Mouse (Mus musculus): Measurements from ENCODE around the gene Methig1. TPM values are rescaled to one million over a fixed set of nuclear protein-coding genes. Genes with fewer than 3 reads are reported as not detected.

Methig1 gene
- polyA plus RNA-seq, 1 experiment from 2014 or later, result not detected

- Histone ChIP-seq H3K9ac (ENCODE audit: low read depth, low read length) (peak overlapping the region; percentile 55; the same call in 1 of the 2 replicates), H3K4me1 (replicated peaks; ENCODE audit: control insufficient read depth, insufficient read depth, low read length) (peaks cover 8% of the 10 kb centered on the region; the same call in 1 of the 2 replicates), H3K27me3 (replicated peaks; ENCODE audit: control insufficient read depth, insufficient read depth, low read length) (no peaks in the 10 kb centered on the region), H3K27ac (ENCODE audit: low read depth, low read length) (peak overlapping the region; percentile 98), H3K36me3 (ENCODE audit: control insufficient read depth, insufficient read depth) (peaks cover 83% of the 10 kb centered on the region), H3K9me3 (ENCODE audit: control insufficient read depth) (no peaks in the 10 kb centered on the region), H3K4me2 (replicated peaks; ENCODE audit: low read depth) (peak overlapping the region; percentile 58), H3K4me3 (ENCODE audit: low read depth, low read length) (peak overlapping the region; percentile 35; the same call in 1 of the 2 replicates)
- ATAC-seq, result peak; percentile 35
- TF ChIP-seq CTCF (IDR thresholded peaks at IDR 0.05; ENCODE audit: low read depth), result no peak
- 59% methylated on average over 16 of the region's 16 CpGs for whole genome bisulfite sequencing
Observed at GRCm38 (mm10) chr15:100400592-100401250, 47.8 kb downstream of the Methig1 start.

GRCm38 (mm10) chr15:100401811-100402210 is 48.9 kb downstream of the Methig1 start:
- 95% methylated on average over 4 of the region's 4 CpGs for WGBS
- Histone ChIP-seq H3K27ac (ENCODE audit: low read depth, low read length) (peak overlapping the region; percentile 98), H3K36me3 (ENCODE audit: control insufficient read depth, insufficient read depth) (peaks cover 77% of the 10 kb centered on the region), H3K4me3 (ENCODE audit: low read depth, low read length) (peak overlapping the region; percentile 35), H3K27me3 (replicated peaks; ENCODE audit: control insufficient read depth, insufficient read depth, low read length) (no peaks in the 10 kb centered on the region), H3K9ac (ENCODE audit: low read depth, low read length) (peak overlapping the region; percentile 55; the same call in 1 of the 2 replicates), H3K9me3 (ENCODE audit: control insufficient read depth) (no peaks in the 10 kb centered on the region), H3K4me2 (replicated peaks; ENCODE audit: low read depth) (peak overlapping the region; percentile 58), H3K4me1 (replicated peaks; ENCODE audit: control insufficient read depth, insufficient read depth, low read length) (peaks cover 8% of the 10 kb centered on the region; the same call in 1 of the 2 replicates)
- no peak for TF ChIP-seq CTCF (IDR thresholded peaks at IDR 0.05; ENCODE audit: low read depth)
- no peak for ATAC-seq

DNA sequence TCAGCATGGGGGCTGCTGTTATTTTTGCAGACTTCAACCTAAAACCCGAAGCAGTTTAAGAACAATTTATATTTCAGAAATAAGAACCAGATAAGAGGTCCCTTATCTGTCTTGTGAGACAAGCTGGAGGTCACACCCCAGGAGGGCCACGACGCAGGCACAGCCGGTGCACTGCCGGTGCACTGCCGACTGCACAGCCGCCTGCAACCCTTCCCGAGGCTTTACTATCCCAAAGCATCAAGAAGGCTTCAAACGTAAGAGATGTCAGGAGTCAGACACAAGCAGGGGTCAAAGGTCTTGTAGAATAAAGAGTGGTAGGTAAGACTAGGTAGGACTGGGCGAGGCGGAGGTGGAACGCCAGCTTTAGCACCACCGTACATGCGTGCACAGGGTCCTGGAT is 49.4 kb downstream of the Methig1 start:
- Histone ChIP-seq H3K27ac (ENCODE audit: low read depth, low read length) (peak overlapping the region; percentile 98), H3K4me3 (ENCODE audit: low read depth, low read length) (peak overlapping the region; percentile 35), H3K4me2 (replicated peaks; ENCODE audit: low read depth) (peak overlapping the region; percentile 58), H3K27me3 (replicated peaks; ENCODE audit: control insufficient read depth, insufficient read depth, low read length) (no peaks in the 10 kb centered on the region), H3K9ac (ENCODE audit: low read depth, low read length) (peak overlapping the region; percentile 55), H3K36me3 (ENCODE audit: control insufficient read depth, insufficient read depth) (peaks cover 77% of the 10 kb centered on the region), H3K4me1 (replicated peaks; ENCODE audit: control insufficient read depth, insufficient read depth, low read length) (peaks cover 8% of the 10 kb centered on the region; the same call in 1 of the 2 replicates), H3K9me3 (ENCODE audit: control insufficient read depth) (no peaks in the 10 kb centered on the region)
- no peak for TF ChIP-seq CTCF (IDR thresholded peaks at IDR 0.05; ENCODE audit: low read depth)
- ATAC-seq, result no peak
- WGBS, result 50% methylated on average over 14 of the region's 14 CpGs

DNA sequence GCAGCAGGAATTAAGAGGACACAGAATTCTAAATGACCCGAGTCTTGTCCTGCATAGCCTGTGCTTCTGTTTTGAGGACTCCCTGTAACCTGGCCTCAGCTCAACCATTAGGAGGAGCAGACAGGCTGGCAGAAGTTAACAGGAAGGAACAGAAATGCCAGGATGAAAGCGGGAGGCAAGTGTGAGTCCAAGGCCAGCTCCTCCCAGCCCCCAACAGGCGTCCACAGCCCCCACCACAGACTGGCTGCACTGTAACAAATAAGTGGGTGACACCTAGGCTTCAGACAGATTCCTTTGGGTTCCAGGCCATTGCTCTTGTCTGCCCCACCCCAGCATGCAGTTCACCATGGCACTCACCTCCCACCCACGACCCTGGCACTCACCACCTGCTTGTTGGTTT is 49.8 kb downstream of the Methig1 start:
- no peak for ATAC-seq
- peaks cover 77% of the 10 kb centered on the region for H3K36me3 ChIP-seq (ENCODE audit: control insufficient read depth, insufficient read depth)
- H3K4me2 ChIP-seq (replicated peaks; ENCODE audit: low read depth), result peak overlapping the region; percentile 58
- peak overlapping the region; percentile 98 for H3K27ac ChIP-seq (ENCODE audit: low read depth, low read length)
- no peaks in the 10 kb centered on the region for H3K9me3 ChIP-seq (ENCODE audit: control insufficient read depth)
- no peak for TF ChIP-seq CTCF (IDR thresholded peaks at IDR 0.05; ENCODE audit: low read depth)
- H3K9ac ChIP-seq (ENCODE audit: low read depth, low read length), result peak overlapping the region; percentile 55
- H3K27me3 ChIP-seq (replicated peaks; ENCODE audit: control insufficient read depth, insufficient read depth, low read length), result no peaks in the 10 kb centered on the region
- WGBS, result 55% methylated on average over 4 of the region's 4 CpGs
- H3K4me1 ChIP-seq (replicated peaks; ENCODE audit: control insufficient read depth, insufficient read depth, low read length), result peaks cover 8% of the 10 kb centered on the region; the same call in 1 of the 2 replicates
- peak overlapping the region; percentile 35 for H3K4me3 ChIP-seq (ENCODE audit: low read depth, low read length)

DNA sequence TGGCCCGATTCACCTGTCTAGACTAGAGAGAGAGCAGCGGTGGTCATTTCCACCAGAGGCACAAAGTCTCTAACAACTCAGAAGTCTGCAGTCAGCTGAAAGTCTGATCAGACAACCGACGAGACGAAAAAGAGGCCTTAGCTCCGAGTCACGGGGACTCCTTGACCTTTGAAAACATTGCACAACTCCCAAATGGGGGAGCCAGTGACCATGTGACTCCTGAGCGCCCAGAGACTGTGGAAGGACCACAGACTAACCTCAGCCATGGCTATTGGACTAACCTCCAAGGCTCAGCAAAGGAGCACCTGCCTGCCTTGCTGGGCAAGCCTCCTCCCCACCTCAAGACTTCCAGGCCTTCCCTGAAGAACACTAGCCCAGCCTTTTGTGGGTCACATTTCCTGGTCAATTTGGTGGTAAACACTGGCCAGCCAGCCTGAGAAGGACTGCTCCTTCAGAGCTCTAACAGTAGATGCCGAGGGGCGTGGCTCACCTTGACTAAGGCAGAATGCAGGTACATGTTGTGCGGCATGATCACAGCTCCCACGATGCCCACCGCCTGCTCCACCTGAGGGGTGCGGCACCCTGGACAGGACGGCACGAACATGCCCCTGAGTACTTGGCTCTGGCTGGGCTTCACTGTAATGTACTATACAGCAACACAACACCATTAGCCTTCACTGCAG is 50.5 kb downstream of the Methig1 start:
- peaks cover 77% of the 10 kb centered on the region for H3K36me3 ChIP-seq (ENCODE audit: control insufficient read depth, insufficient read depth)
- peak overlapping the region; percentile 55; the same call in 1 of the 2 replicates for H3K9ac ChIP-seq (ENCODE audit: low read depth, low read length)
- peak overlapping the region; percentile 35 for H3K4me3 ChIP-seq (ENCODE audit: low read depth, low read length)
- ATAC-seq, result peak; percentile 69
- H3K4me1 ChIP-seq (replicated peaks; ENCODE audit: control insufficient read depth, insufficient read depth, low read length), result peaks cover 8% of the 10 kb centered on the region; the same call in 1 of the 2 replicates
- peak overlapping the region; percentile 58 for H3K4me2 ChIP-seq (replicated peaks; ENCODE audit: low read depth)
- H3K9me3 ChIP-seq (ENCODE audit: control insufficient read depth), result no peaks in the 10 kb centered on the region
- peak overlapping the region; percentile 98 for H3K27ac ChIP-seq (ENCODE audit: low read depth, low read length)
- TF ChIP-seq CTCF (IDR thresholded peaks at IDR 0.05; ENCODE audit: low read depth), result no peak
- H3K27me3 ChIP-seq (replicated peaks; ENCODE audit: control insufficient read depth, insufficient read depth, low read length), result no peaks in the 10 kb centered on the region
- 56% methylated on average over 16 of the region's 16 CpGs for WGBS

DNA sequence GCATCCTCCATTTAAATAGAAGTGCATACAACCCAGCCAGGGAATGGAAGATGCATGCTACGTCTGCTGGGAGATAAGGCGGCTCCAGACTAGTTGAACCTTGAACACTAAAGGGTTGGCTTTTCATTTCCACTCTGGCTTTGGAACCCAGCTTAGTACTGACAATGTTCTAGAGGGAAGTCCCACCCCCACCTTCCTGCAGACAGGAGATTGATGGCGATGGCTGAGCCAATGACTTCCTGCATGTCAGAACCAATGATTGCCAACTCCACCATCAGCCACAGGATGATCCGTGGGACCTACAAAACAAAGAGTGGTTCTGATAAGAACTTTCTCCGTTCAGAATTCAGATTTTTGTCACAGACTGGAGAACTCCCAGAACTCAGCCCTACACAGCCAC is 53.1 kb downstream of the Methig1 start:
- 46% methylated on average over 5 of the region's 5 CpGs for WGBS
- H3K36me3 ChIP-seq (ENCODE audit: control insufficient read depth, insufficient read depth), result peaks cover 75% of the 10 kb centered on the region
- no peaks in the 10 kb centered on the region for H3K9me3 ChIP-seq (ENCODE audit: control insufficient read depth)
- peak overlapping the region; percentile 66 for H3K27ac ChIP-seq (ENCODE audit: low read depth, low read length)
- H3K4me3 ChIP-seq (ENCODE audit: low read depth, low read length), result no peak overlapping the region
- 0 out of 2 replicates have a peak, but pooled peaks have one; percentile 5 for ATAC-seq
- no peaks in the 10 kb centered on the region for H3K27me3 ChIP-seq (replicated peaks; ENCODE audit: control insufficient read depth, insufficient read depth, low read length)
- H3K4me2 ChIP-seq (replicated peaks; ENCODE audit: low read depth), result no peak overlapping the region
- H3K9ac ChIP-seq (ENCODE audit: low read depth, low read length), result 0 out of 2 replicates have a peak overlapping the region, but pooled peaks have one; percentile 26
- peaks cover 8% of the 10 kb centered on the region; the same call in 1 of the 2 replicates for H3K4me1 ChIP-seq (replicated peaks; ENCODE audit: control insufficient read depth, insufficient read depth, low read length)
- TF ChIP-seq CTCF (IDR thresholded peaks at IDR 0.05; ENCODE audit: low read depth), result no peak
